Mouse (Mus musculus) kidney, adult 18-20 months (tissue): Measurements from ENCODE around the gene Usp36.
A peak's percentile ranks its signal among the peaks of the same experiment; 100 is the strongest.
"Not testable (repeated sequence)": the region's sequence is repeated elsewhere in the genome, so short reads cannot be mapped to it uniquely, and the experiment has no call there.

Source experiments
- DNase-seq: peaks from one replicate; pipeline ENCODE4 v3.0.0; 2021

Gene Usp36

DNA sequence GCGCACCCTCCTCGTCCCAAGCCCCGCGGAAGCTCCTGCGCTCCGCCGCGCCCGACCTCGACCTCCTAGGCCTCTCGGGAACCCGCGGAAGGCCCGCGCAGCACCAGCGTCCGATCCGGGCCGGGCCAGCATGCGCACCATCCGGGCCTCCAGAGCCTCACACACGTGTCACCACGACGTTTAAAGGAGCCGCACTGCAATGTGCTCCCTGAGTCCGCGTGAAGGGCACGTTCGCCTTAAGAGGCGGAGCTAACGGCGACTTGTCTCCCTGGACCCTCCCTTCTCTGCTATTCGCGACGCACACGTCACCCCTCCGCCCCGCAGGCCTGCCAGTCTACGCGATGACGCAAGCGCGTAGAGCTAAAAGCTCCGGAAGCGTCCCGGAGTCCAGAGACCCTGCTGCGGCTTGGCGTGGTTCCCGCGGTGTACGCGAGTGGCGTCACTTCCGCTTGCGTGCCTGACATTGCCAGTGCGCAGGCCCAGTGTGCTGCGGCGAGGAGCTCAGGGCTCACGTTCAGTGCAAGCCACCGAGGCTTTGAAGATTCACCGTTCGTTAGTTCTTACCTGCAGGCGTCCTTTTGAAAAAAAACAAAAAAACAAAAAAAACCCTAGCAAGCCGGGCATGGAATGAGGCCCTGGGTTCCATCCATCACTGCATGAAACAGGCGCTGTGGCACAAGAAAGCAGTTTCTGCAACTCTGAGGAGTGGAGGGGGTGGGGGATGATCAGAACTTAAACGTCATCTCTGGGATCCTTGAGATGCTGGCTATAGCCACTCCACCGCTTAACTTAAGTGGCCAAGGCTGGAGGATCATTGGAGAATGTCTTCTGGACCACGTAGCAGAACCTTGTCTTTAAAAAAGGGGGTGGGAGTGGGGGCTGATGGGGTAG, at the start of gene Usp36:
Gene Usp36, minus strand, starts transcription at position 246 of the 891 bp plus-strand sequence.
- DNase-seq: peak; percentile 99

- no peak for DNase-seq
Observed at GRCm38 (mm10) chr11:118337491-118338168, 47.6 kb upstream of the Usp36 start.

GRCm38 (mm10) chr11:118333431-118333830, 43.4 kb upstream of the Usp36 start:
- no peak for DNase-seq

- peak; percentile 34 for DNase-seq
Observed at GRCm38 (mm10) chr11:118332376-118332775, 42.3 kb upstream of the Usp36 start.

GRCm38 (mm10) chr11:118330777-118331176, 40.7 kb upstream of the Usp36 start:
- no peak for DNase-seq

DNA sequence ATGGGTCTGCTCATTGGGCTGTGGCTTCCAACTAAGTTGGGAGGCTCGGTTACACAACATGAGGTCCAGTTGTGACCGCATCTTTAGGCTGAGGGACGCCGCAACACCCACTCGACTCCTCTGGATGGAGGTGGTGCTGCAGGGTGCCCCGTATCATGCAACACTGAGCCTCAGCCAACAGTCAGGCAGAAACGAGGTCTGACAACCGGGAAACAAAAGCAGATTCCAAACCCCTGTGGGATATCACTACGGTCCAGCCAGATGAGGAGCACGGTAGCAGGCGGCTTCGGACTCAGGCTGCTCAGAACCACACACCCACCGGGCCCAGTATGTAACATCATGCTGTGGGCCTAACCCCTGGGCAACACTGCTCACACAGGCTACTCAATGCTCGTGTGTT, 40.3 kb upstream of the Usp36 start:
- DNase-seq: no peak

DNA sequence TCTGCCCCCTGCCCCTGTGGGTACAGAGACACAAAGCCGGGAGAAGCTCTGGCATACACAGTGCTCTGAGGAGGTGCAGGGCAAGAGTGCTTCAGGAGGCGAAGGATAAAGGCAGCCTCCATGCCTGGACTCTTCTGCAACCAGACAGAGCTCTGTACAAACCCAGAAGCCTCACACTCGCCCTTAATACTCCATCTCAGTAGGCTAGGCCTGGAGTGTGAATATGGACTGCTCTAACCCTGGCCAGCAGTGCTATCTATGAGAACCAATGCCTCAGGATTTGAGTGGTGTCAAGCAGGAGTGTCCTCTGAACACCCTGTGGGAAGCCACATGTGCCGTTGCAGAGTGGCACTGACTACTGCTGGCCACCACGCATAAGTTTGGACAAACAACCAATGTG, 38.9 kb upstream of the Usp36 start:
- no peak for DNase-seq

DNA sequence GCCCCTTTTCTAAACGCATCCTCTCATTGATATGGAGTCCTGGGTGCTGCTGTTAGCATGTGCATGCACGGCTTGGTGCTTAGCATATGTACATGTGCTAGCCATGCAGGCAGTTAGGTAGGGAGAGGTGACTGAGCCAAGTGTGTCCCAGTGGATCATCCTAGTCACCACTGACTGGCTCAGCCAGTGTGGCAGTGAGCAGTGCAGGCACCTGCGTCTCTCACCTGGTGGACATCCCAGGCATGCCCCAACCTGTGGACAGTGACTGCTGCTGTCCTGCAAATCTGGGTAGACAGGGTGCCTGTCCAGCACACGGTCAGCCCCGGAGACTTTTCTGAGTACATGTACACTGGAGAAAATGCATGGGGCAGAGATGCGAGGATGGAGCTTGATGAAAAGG, 38.5 kb upstream of the Usp36 start:
- no peak for DNase-seq

- DNase-seq: peak; percentile 17
Observed at GRCm38 (mm10) chr11:118326991-118327971, 37.2 kb upstream of the Usp36 start.

- no peak for DNase-seq
Observed at GRCm38 (mm10) chr11:118326491-118326890, 36.4 kb upstream of the Usp36 start.

DNA sequence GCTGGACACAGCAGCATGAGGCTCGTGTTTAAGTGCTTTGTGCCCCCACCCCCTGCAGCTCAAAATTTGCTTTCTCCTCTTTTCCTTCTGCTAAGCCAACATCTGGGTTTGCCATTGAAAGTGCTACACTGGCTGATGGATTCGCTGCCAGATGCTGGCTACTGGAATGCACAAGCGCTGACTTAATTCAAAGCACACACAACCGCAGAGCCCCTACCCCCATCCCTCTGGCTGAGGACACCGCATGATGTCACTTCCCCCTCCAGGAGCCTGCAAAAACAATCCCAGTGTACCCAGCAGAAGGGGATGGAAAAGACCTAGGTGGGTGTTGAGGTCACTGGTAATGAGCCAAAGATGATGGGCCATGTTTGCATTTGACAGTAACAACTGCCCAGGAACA, 34.5 kb upstream of the Usp36 start:
- DNase-seq: no peak

DNA sequence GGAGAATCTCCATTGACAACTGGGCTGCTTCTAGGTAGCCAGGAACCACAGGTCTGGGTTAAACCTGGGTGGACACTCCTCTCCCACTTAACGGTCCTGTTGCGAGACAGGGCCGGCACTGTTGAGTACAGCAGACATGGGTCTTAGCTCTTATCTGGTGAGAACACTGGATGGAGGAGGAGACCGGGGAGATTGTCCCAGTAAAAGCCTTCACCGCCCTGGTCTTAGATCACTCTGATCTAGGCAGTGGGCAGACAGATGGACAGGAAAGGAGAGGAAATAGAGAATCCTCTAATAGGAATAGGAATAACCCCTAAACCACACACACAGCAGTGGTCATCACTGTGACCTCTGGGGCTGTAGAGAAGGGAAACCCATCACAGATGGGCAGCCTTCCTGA, 33.9 kb upstream of the Usp36 start:
- DNase-seq: no peak

- DNase-seq: no peak
Observed at GRCm38 (mm10) chr11:118322647-118323046, 32.6 kb upstream of the Usp36 start.

- no peak for DNase-seq
Observed at GRCm38 (mm10) chr11:118321971-118322370, 31.9 kb upstream of the Usp36 start.

- no peak for DNase-seq
Observed at GRCm38 (mm10) chr11:118321500-118321899, 31.5 kb upstream of the Usp36 start.

GRCm38 (mm10) chr11:118318678-118319077, 28.6 kb upstream of the Usp36 start:
- DNase-seq: peak; percentile 17

- DNase-seq: peak; percentile 58
Observed at GRCm38 (mm10) chr11:118317129-118317528, 27.1 kb upstream of the Usp36 start.

GRCm38 (mm10) chr11:118316231-118316806, 26.3 kb upstream of the Usp36 start:
- no peak for DNase-seq

GRCm38 (mm10) chr11:118312132-118312723, 22.2 kb upstream of the Usp36 start:
- DNase-seq: no peak

DNA sequence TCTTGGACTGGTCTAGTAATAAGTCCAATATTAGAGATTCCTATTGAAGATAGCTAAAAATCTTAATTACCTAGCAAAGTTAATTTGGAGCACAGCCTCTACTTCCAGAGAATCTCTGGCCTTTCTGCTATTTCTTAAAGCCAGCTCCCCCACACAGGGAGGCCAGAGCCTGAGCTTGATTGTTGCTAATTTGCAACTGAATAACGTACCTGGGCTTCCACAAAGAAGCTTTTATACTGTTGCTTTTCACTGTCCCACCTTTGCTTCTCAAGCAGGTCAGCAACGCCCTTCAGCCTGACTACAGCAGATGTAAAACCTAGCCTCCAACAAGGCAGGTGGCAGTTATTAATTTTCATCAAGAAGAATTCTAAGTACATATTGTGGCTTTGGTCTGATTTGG, 17.9 kb upstream of the Usp36 start:
- not testable (repeated sequence) for DNase-seq

DNA sequence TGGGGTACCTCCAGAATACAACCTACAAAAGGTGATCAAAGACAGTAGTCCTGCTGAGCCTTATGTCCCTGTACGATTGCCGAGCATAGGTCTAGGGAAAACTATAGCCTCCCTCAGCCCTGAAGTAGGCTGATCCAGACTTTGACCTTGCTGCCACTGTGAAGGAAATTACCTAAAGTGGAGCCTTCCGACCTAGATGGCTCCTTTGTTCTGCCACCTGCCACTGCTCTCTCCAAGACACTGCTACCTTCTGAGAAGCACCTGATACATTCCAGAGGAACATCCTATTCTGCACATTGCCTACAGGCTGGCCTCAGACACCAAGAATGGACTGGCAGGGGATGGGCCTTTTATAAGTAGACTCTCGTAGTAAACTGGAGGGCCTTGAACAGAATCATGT, 13.9 kb upstream of the Usp36 start:
- DNase-seq: not testable (repeated sequence)

GRCm38 (mm10) chr11:118298810-118299209, 8.8 kb upstream of the Usp36 start:
- DNase-seq: no peak
